Mouse (Mus musculus) CD8-positive naive resting alpha-beta T cell, adult 2 months (primary cell): ENCODE data around the gene Lnx2.

ENCODE experiments used
- DNase-seq, 2 experiments: peaks; one replicate each; pipeline ENCODE4 v3.0.0; 2022; ENCODE audit warnings: low read depth in 2 of 2, low spot score in 2 of 2

Gene Lnx2

DNA sequence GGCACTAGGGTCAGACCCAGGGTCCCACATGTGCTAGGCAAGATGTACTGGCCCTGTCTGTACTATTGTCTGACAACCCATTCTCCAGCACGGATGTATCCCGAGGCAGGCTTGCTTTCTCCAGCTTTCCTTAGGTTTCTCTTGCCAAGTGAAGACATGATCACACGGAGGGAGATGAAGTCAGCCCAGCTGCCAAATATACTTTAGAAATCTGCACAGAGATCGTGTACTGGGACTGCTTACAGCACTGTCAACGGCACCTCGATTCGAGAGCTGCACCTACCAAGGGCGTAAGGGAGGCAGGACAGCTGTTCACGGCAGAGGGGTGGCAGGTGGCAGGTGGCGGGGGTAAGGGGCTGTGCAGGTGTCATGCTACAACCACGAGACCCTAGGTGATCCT is 55.8 kb downstream of the Lnx2 start:
- no peak for DNase-seq

- DNase-seq, result no peak
Measured at GRCm38 (mm10) chr5:147018761-147019160, 57.6 kb downstream of the Lnx2 start.

- DNase-seq, result no peak
Measured at GRCm38 (mm10) chr5:147017526-147017925, 58.9 kb downstream of the Lnx2 start.

GRCm38 (mm10) chr5:147016622-147017021 is 59.8 kb downstream of the Lnx2 start:
- DNase-seq, result no peak

- no peak for DNase-seq
Measured at GRCm38 (mm10) chr5:147015191-147015590, 61.2 kb downstream of the Lnx2 start.

DNA sequence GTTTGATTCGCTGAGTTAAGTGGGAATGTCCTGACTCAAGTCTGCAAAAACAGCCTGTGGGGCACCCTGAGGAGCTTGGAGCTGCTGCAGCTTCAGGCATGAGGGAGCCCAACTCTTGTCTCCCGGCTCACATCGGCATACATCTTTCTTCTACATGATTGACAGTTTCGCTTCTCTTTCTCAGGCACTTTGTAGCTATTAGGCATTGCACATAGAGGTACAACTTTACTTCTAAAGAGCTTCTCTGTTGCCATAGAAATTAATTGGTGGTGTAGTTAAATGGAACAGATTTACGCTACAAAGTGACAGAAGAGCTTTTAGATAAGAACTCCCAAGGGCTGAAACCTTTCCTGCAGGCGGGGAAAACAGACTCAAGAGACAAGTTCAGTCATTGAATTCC is 62.5 kb downstream of the Lnx2 start:
- DNase-seq, result no peak

DNA sequence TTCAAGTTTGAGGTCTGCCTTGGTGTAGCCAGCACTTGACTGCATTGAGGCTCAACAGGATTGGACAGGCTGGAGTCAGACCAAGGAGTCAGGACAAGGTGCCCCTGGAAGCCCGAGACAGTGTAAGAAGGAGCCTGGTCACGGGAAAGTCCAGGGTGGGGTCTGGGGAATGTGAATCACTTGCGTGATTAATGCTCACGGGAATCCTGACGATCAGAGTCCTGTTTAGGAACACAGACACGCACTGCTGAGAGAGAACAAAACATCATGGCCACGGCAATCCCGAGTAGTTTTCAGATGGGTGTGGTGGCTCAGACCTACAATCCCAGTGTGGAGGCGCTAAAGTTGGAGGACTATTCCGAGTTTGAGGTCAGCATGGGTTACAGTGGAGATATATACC is 65.1 kb downstream of the Lnx2 start:
- DNase-seq, result no peak

- no peak for DNase-seq
Measured at GRCm38 (mm10) chr5:147003303-147003702, 73.1 kb downstream of the Lnx2 start.

DNA sequence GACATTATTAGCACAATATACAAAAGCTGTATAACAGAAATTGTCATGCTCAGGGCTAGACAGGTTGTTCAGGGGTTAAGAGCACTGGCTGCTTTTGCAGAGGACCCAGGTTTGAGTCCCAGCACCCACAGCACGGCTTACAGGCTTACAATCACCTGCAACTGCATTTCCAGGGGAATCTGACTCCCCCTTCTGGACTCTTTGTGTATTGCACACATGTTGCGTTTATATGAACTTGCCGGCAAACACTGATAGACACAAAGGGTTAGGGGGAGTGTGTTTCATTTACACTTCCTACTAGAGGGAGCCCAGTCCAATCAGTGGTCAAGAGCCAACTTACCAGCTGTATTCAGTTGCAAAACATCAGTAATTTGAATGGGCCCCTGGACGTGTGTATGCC is 75.1 kb downstream of the Lnx2 start:
- DNase-seq, result no peak

DNA sequence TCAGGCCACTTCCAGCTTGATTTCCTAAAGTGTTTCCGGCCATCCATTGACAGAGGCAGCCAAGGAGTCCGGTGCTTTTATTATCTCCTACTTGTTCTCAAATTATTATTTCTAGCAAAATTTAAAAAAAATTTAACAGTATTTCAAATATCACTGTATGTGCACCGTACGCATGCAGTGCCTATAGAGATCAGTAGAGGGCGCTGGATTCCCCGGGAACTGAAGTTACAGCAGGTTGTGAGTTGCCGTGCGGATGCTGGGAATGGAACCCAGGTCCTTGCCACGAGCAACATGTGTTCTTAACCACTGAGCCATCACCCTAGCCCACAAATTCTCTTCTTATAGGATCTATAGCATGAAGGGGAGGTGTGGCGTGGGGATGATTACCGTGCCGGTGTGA is 77.6 kb downstream of the Lnx2 start:
- no peak for DNase-seq

DNA sequence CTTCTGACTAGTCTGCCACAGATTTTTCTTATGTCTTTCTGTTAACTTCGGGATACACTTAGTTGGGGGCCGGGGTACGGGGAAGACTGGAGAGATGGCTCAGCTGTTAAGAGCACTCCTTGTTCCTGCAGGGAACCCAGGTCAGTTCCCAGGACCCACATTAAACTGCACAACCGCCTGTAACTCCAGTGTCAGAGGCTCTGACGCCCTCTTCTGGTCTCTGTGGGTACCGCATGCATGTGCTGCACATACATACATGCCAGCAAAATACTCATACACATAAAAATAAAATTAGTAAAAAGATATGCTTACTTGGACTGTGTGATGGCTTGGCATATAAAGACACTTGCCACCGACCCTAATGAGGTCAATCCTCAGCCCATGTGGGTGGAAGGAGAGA is 79.6 kb downstream of the Lnx2 start:
- no peak for DNase-seq

- DNase-seq, result no peak
Measured at GRCm38 (mm10) chr5:146994973-146995372, 81.4 kb downstream of the Lnx2 start.

GRCm38 (mm10) chr5:146993509-146993908 is 82.9 kb downstream of the Lnx2 start:
- DNase-seq, result no peak

- DNase-seq, result no peak
Measured at GRCm38 (mm10) chr5:146989051-146989450, 87.3 kb downstream of the Lnx2 start.

DNA sequence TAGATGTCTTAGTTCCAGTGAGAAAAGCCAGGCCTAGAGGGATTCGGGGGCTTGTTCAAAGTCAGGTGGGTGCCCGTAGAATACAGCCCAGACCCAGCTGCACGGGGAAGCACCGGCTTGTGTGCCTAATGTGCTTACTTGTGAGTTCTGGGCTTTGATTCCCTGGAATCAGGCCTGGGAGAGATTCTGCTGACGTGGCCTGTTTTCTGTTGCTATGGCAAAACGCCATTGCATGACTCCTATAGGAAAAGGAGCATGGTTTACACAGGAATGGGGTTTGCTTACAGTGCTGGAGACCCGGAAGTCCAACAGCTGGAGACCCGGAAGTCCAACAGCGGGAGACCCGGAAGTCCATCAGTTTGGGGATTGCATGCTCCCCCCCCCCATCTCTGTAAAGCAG is 88.8 kb downstream of the Lnx2 start:
- DNase-seq, result no peak

GRCm38 (mm10) chr5:146985725-146986433 is 90.5 kb downstream of the Lnx2 start:
- DNase-seq, result no peak

DNA sequence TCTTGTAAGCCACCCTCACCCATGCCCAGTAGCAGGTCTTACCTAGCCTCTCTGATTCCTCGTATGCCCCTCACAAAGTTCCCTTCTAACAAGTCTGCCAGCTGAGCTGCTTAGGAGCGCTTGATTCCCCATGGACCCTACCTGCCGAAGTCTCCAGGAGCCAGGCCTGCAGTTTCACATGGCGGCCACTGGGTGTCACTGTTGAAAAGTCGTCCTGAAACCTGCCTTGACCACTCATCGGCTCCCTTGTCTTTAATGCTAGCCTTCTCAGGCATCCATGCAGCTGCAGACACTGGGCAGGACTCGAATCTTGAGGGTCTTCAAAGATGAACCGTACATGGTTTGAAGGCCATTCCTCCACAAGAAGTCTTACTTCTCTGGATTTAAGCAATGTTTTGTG is 93.2 kb downstream of the Lnx2 start:
- DNase-seq, result peak; percentile 15 to 27

DNA sequence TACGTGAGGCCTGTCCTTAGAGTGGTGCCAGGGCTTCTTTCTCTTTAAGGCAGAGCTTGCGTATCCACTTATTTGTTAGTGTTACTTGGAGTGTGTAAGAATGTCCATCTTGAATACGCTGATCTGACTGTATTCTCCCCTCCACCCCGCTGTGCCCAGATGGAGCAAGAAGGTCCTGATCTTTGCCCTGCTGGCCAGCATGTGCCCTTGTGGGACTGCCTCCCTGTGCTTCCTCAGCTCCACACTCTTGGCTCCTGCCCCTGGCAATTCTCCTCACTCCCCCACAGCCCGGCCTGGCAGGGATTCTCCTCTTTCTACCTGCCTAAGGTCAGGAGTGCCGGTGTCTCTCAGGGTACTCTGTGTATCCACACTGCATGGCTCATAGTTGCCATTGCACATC is 95.0 kb downstream of the Lnx2 start:
- DNase-seq, result no peak

DNA sequence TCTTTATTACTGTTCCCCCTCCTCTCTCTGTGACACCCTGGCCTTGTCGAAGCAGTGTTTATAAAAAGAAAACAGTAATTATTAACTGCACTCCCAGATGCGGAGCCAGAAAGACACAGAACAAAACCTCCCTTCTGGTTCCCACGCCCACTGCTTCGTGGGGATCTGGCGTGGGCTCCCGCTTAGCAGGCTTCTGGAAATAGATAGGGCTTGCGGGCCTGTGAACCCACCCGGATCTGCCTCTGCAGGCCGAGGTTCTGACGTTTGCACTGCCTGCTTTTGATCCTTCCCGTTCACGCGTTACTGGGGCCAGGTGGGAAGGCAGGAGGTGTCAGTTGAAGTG is 101.6 kb downstream of the Lnx2 start:
- DNase-seq, result no peak

DNA sequence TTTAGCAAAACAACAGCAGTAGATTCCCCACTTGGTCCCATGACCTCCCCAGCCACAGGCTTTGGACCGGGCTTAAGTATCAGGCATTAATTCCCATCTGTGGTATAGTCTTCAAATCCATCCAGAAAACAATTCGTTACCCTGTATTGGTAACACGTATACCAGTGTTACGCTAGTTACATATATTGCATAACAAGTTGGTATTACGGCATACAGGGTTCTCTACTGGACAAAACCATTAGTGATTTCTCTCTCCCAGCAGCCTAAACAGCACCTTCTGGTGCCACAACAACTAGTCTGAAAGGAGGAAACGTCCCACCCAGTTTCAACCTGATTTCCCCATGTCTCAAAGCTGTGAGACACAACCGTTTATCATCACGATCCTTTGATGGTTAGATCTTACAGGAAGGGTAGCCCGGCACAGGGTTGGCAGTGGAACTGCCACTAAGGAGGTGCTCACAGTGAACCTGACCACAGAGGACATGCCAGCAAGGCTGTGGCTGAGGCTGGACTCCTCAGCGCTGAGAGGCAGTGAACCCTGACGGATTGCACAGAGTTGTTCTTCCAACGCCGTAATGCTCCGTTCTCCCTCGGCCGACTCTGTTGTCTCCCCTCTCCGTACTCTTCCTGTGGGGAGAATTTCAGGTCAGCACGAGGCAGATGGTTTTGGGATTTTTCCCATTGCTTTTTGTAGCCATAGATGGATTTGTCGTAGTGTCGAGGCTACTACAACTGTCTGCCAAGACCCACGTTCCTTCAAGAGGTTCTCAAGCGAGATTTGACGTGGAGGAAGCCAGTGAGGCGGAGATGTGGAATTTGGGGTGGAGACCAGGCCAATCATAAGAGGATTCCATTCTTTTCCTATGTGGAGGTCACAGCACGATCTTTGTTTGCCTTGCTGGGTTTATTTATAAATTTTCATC is 102.3 kb downstream of the Lnx2 start:
- peak in 1 of 2 experiments; percentile 11 for DNase-seq

DNA sequence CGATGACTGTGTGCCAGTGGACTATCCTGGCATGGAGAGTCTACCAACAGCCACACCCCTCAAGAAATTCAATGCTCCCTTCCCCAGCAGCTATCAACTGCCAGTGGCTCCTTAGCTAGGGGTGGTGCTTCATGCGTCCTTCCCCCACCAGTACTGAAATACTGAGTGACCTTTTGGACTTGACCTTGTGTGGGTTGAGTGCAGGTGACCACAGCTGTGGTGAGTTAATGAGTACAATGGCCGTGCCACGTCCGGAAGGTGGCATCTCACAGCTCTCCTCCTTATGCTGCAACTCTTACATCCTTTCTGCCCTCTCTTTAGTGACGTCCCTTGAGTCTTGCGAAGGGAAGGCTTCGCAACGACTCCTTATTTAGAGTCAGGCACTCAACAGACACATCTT is 103.0 kb downstream of the Lnx2 start:
- no peak for DNase-seq

- no peak for DNase-seq
Measured at GRCm38 (mm10) chr5:146971776-146972561, 104.4 kb downstream of the Lnx2 start.
